ENCODE assay signal across 31 mouse cellular contexts in genomic region chr17:13561342-13561741, GRCm38 (mm10).
DNase-seq lines count a peak whose midpoint lies in the region; ATAC-seq lines count a peak whose summit lies in the region.
"Had no signal": no experiment of that assay in that cellular context is flagged by ENCODE, and none has a peak within 500 bp of the region (broad histone marks: within the 10 kb centered on the region; RNA-seq: fewer than 3 reads in every experiment).

No protein-coding gene starts in this region.

- H3K4me3 ChIP-seq in kidney, embryonic 16.5 days (ENCODE audit: low read length) = no peak overlapping the region
- H3K4me3 ChIP-seq: embryonic facial prominence, embryonic 10.5 days; embryonic facial prominence, embryonic 15.5 days; forebrain, embryonic 12.5 days; heart, embryonic 13.5 days; hindbrain, embryonic 13.5 days; neural tube, embryonic 12.5 days had no signal

- no peaks in the 10 kb centered on the region for H3K4me1 ChIP-seq in kidney, embryonic 16.5 days (ENCODE audit: insufficient read depth, low read length)
- H3K4me1 ChIP-seq: embryonic facial prominence, embryonic 10.5 days; embryonic facial prominence, embryonic 15.5 days; forebrain, embryonic 12.5 days; hindbrain, embryonic 13.5 days; neural tube, embryonic 12.5 days had no signal

- no peak overlapping the region for H3K4me2 ChIP-seq in kidney, embryonic 16.5 days (replicated peaks; ENCODE audit: low read depth, low read length)
- H3K4me2 ChIP-seq: embryonic facial prominence, embryonic 15.5 days; forebrain, embryonic 12.5 days; heart, embryonic 13.5 days; hindbrain, embryonic 13.5 days; midbrain, embryonic 11.5 days; neural tube, embryonic 12.5 days had no signal

- ATAC-seq in kidney, embryonic 16.5 days (ENCODE audit: low FRiP score, low TSS enrichment) = no peak
- no peak for ATAC-seq in megakaryocyte progenitor cell, adult 5-6 weeks (replicated peaks; ENCODE audit: poor library complexity)
- ATAC-seq: intestine, postnatal 0 days; midbrain, embryonic 16.5 days had no signal

- intact Hi-C loops in heart, postnatal 36 days (cut with DNase I) = no loop called here

- H3K36me3 ChIP-seq in kidney, embryonic 16.5 days (ENCODE audit: insufficient read depth, low read length) = no peaks in the 10 kb centered on the region
- H3K36me3 ChIP-seq: embryonic facial prominence, embryonic 10.5 days; embryonic facial prominence, embryonic 15.5 days; forebrain, embryonic 12.5 days; heart, embryonic 13.5 days; hindbrain, embryonic 13.5 days; neural tube, embryonic 12.5 days had no signal

- no peaks in the 10 kb centered on the region for H3K27me3 ChIP-seq in kidney, embryonic 16.5 days (ENCODE audit: insufficient read depth, low read length)
- H3K27me3 ChIP-seq: CH12.LX; embryonic facial prominence, embryonic 15.5 days; forebrain, embryonic 12.5 days; heart, embryonic 13.5 days; hindbrain, embryonic 13.5 days; neural tube, embryonic 12.5 days had no signal

- DNase-seq in heart, adult 8-10 months (ENCODE audit: low spot score) = peak; percentile 40
- DNase-seq in heart, postnatal 4 days = no peak
- DNase-seq in kidney, postnatal 14 days = peak; percentile 44
- DNase-seq in adipocyte (ENCODE audit: low spot score) = peak; percentile 45
- DNase-seq in heart, postnatal 36 days = peak; percentile 33 to 34
- DNase-seq: adrenal gland, postnatal 10 days; B cell, adult 2 months; cerebellum, adult 8-10 months; cerebellum, postnatal 25 days; gastrocnemius, postnatal 25 days; liver; lung, adult 2 months; lung, postnatal 10 days; right cerebral cortex, postnatal 4 days; thymus, adult 18-20 months; thymus, postnatal 25 days had no signal

- no peaks in the 10 kb centered on the region for H3K9me3 ChIP-seq in kidney, embryonic 16.5 days (ENCODE audit: low read length)
- H3K9me3 ChIP-seq: embryonic facial prominence, embryonic 10.5 days; embryonic facial prominence, embryonic 15.5 days; forebrain, embryonic 12.5 days; heart, embryonic 13.5 days; hindbrain, embryonic 13.5 days; neural tube, embryonic 12.5 days had no signal

- H3K27ac ChIP-seq in kidney, embryonic 16.5 days (ENCODE audit: low read length) = no peak overlapping the region
- H3K27ac ChIP-seq: embryonic facial prominence, embryonic 10.5 days; embryonic facial prominence, embryonic 15.5 days; forebrain, embryonic 12.5 days; heart, embryonic 13.5 days; hindbrain, embryonic 13.5 days; liver, embryonic 14.5 days; macrophage; neural tube, embryonic 12.5 days; stomach, postnatal 0 days had no signal

- H3K9ac ChIP-seq in kidney, embryonic 16.5 days (replicated peaks; ENCODE audit: low read length) = no peak overlapping the region
- H3K9ac ChIP-seq: embryonic facial prominence, embryonic 15.5 days; forebrain, embryonic 12.5 days; heart, embryonic 13.5 days; hindbrain, embryonic 13.5 days; liver, embryonic 14.5 days; neural tube, embryonic 12.5 days had no signal

- WGBS in kidney, embryonic 16.5 days = 62% methylated on average over 8 of the region's 8 CpGs
